In genomic region chr2:144005166-144005955, GRCm38 (mm10) we compare ENCODE assay signal across 12 mouse cellular contexts. TPM values are rescaled to one million over a fixed set of nuclear protein-coding genes. Genes with fewer than 3 reads are reported as not detected.
A peak's percentile ranks its signal among the peaks of the same experiment; 100 is the strongest.
DNase-seq lines count a peak whose midpoint lies in the region; ATAC-seq and TF ChIP-seq lines count a peak whose summit lies in the region.
"Had no signal": no experiment of that assay in that cellular context is flagged by ENCODE, and none has a peak within 500 bp of the region (broad histone marks: within the 10 kb centered on the region; RNA-seq: fewer than 3 reads in every experiment).

No protein-coding gene starts in this region.

- peaks cover 63% of the 10 kb centered on the region for H3K4me1 ChIP-seq in heart, embryonic 12.5 days (replicated peaks)
- H3K4me1 ChIP-seq in liver, postnatal 0 days (ENCODE audit: insufficient read depth) = peaks cover 46% of the 10 kb centered on the region
- H3K4me1 ChIP-seq in forebrain, embryonic 15.5 days = peaks cover 13% of the 10 kb centered on the region

- H3K9ac ChIP-seq in heart, embryonic 12.5 days = no peak overlapping the region
- no peak overlapping the region; the same call in 1 of the 2 replicates for H3K9ac ChIP-seq in liver, postnatal 0 days (replicated peaks)
- H3K9ac ChIP-seq in forebrain, embryonic 15.5 days (replicated peaks) = no peak overlapping the region

- no peaks in the 10 kb centered on the region for H3K9me3 ChIP-seq in heart, embryonic 12.5 days (replicated peaks)
- no peaks in the 10 kb centered on the region for H3K9me3 ChIP-seq in liver, postnatal 0 days (ENCODE audit: low read length)
- H3K9me3 ChIP-seq in forebrain, embryonic 15.5 days = no peaks in the 10 kb centered on the region
- H3K9me3 ChIP-seq: limb, embryonic 10.5 days had no signal

- peak; percentile 23; the same call in 1 of the 2 replicates for TF ChIP-seq CTCF in gastrocnemius, adult 2 months (IDR thresholded peaks at IDR 0.05)
- TF ChIP-seq CTCF in liver, postnatal 0 days (IDR thresholded peaks at IDR 0.05; ENCODE audit: low read depth) = peak; percentile 27; the same call in 1 of the 2 replicates

- peak overlapping the region; percentile 24; the same call in 1 of the 2 replicates for H3K27ac ChIP-seq in gastrocnemius, adult 2 months
- H3K27ac ChIP-seq in heart, embryonic 12.5 days (ENCODE audit: poor library complexity, severe bottlenecking) = peak overlapping the region; percentile 15; the same call in 1 of the 2 replicates
- H3K27ac ChIP-seq in liver, postnatal 0 days (ENCODE audit: low read depth) = peak overlapping the region; percentile 23; the same call in 1 of the 2 replicates
- no peak overlapping the region for H3K27ac ChIP-seq in forebrain, embryonic 15.5 days (replicated peaks)
- H3K27ac ChIP-seq: limb, embryonic 10.5 days had no signal

- peak; percentile 39 for DNase-seq in gastrocnemius, adult 2 months
- DNase-seq in gastrocnemius, postnatal 14 days = no peak
- DNase-seq in 3T3-L1 (ENCODE audit: low read depth, low spot score) = peak; percentile 42
- no peak for DNase-seq in liver, postnatal 0 days
- no peak for DNase-seq in ovary, adult 18-20 months (ENCODE audit: low spot score)
- DNase-seq in testis, postnatal 14 days (ENCODE audit: low spot score) = no peak
- DNase-seq: kidney, adult 18-20 months; right cerebral cortex, adult 18-20 months; thymus, adult 2 months had no signal

- 56% methylated on average over 6 of the region's 6 CpGs for WGBS in heart, embryonic 12.5 days
- WGBS in liver, postnatal 0 days (ENCODE audit: insufficient replicate concordance) = 51% methylated on average over 6 of the region's 6 CpGs
- 85% methylated on average over 6 of the region's 6 CpGs for WGBS in forebrain, embryonic 15.5 days

- no peaks in the 10 kb centered on the region for H3K27me3 ChIP-seq in heart, embryonic 12.5 days (replicated peaks)
- H3K27me3 ChIP-seq in liver, postnatal 0 days (ENCODE audit: insufficient read depth, low read length) = no peaks in the 10 kb centered on the region
- no peaks in the 10 kb centered on the region for H3K27me3 ChIP-seq in forebrain, embryonic 15.5 days

- H3K4me3 ChIP-seq in gastrocnemius, adult 2 months = no peak overlapping the region
- no peak overlapping the region for H3K4me3 ChIP-seq in heart, embryonic 12.5 days
- no peak overlapping the region for H3K4me3 ChIP-seq in liver, postnatal 0 days (ENCODE audit: low read depth, low read length)
- H3K4me3 ChIP-seq in forebrain, embryonic 15.5 days = no peak overlapping the region
- H3K4me3 ChIP-seq: limb, embryonic 10.5 days had no signal

- TF ChIP-seq EP300 in liver, postnatal 0 days (IDR thresholded peaks at IDR 0.05; ENCODE audit: low read depth) = no peak

- peaks cover 11% of the 10 kb centered on the region for H3K36me3 ChIP-seq in heart, embryonic 12.5 days
- peaks cover 6% of the 10 kb centered on the region; the same call in 1 of the 2 replicates for H3K36me3 ChIP-seq in liver, postnatal 0 days (replicated peaks; ENCODE audit: insufficient read depth, low read length)
- H3K36me3 ChIP-seq in forebrain, embryonic 15.5 days = no peaks in the 10 kb centered on the region

- intact Hi-C loops in gastrocnemius, adult 2 months (cut with DNase I) = loop anchor here (5.0 kb wide), 2 partner anchors 88 to 362 kb away; partner anchors contain the start of genes Dstn, Kat14 and Pet117
- intact Hi-C loops in gastrocnemius, postnatal 14 days (cut with DNase I; ENCODE audit: low total_unique reads) = no loop called here

- ATAC-seq in heart, embryonic 12.5 days (ENCODE audit: insufficient number of reproducible peaks, low FRiP score) = no peak
- ATAC-seq in liver, postnatal 0 days = no peak
- ATAC-seq in forebrain, embryonic 15.5 days (replicated peaks) = no peak

- peak overlapping the region; percentile 20; the same call in 1 of the 2 replicates for H3K4me2 ChIP-seq in heart, embryonic 12.5 days
- H3K4me2 ChIP-seq in liver, postnatal 0 days (ENCODE audit: low read depth, low read length) = peak overlapping the region; percentile 87
- H3K4me2 ChIP-seq in forebrain, embryonic 15.5 days (replicated peaks) = no peak overlapping the region

RNA-seq across cellular contexts. Expression of gene Rrbp1, which starts 5.7 kb away (rescaled TPM):
- total RNA-seq in gastrocnemius, adult 2 months (2021) = 10 to 100 TPM; 33.0 to 55.3 TPM
- 10 to 100 TPM; 73.6 to 99.8 TPM for total RNA-seq in gastrocnemius, postnatal 14 days (2021)
- 54.8 and 55.0 TPM in 2 replicates for polyA plus RNA-seq in heart, embryonic 12.5 days (2016; fragmentation: Nextera tagmentation; extraction: Ambion mirVana)
- polyA plus RNA-seq in liver, postnatal 0 days (2015; fragmentation: Nextera tagmentation; extraction: Ambion mirVana) = 74.3 and 74.7 TPM in 2 replicates
- 18.1 and 18.5 TPM in 2 replicates for polyA plus RNA-seq in forebrain, embryonic 15.5 days (2015; fragmentation: Nextera tagmentation; extraction: Ambion mirVana)

RNA-seq across cellular contexts. Expression of gene Banf2, which starts 27.5 kb away (rescaled TPM):
- total RNA-seq in gastrocnemius, adult 2 months (2021) = not detected
- not detected for total RNA-seq in gastrocnemius, postnatal 14 days (2021)
- not detected in 2 replicates for polyA plus RNA-seq in heart, embryonic 12.5 days (2016; fragmentation: Nextera tagmentation; extraction: Ambion mirVana)
- polyA plus RNA-seq in liver, postnatal 0 days (2015; fragmentation: Nextera tagmentation; extraction: Ambion mirVana) = not detected in 2 replicates
- not detected in 2 replicates for polyA plus RNA-seq in forebrain, embryonic 15.5 days (2015; fragmentation: Nextera tagmentation; extraction: Ambion mirVana)
- polyA plus RNA-seq: limb, embryonic 10.5 days; thymus, adult 2 months had no signal

Comparison
In these comparisons a context has a peak if more than half of its experiments do, and no peak if none do; other contexts are left out.
1. DNase-seq: peak in gastrocnemius, adult 2 months (single experiment) and 3T3-L1 (single experiment); none in gastrocnemius, postnatal 14 days (single experiment), liver, postnatal 0 days (single experiment), ovary, adult 18-20 months (single experiment) and testis, postnatal 14 days (single experiment).